Mouse (Mus musculus) T-cell, adult 2 months (primary cell): Measurements from ENCODE around the gene Fcgr2b.

Experiments
- DNase-seq: peaks from one replicate; pipeline ENCODE4 v3.0.0; 2022; ENCODE audit warnings: low spot score

Fcgr2b gene

GRCm38 (mm10) chr1:170926941-170927340 lies 49.4 kb downstream of the Fcgr2b start:
- DNase-seq = no peak

- peak; percentile 20 for DNase-seq
These were observed 51.9 kb downstream of the Fcgr2b start for GRCm38 (mm10) chr1:170924485-170924884.

GRCm38 (mm10) chr1:170919308-170919707 lies 57.0 kb downstream of the Fcgr2b start:
- DNase-seq = no peak

GRCm38 (mm10) chr1:170915657-170916056 lies 60.7 kb downstream of the Fcgr2b start:
- no peak for DNase-seq

GRCm38 (mm10) chr1:170912891-170913615 lies 63.3 kb downstream of the Fcgr2b start, which contains the start of gene Fcrlb:
Fcrlb (minus strand) TSS chr1:170912941.
- no peak for DNase-seq

- no peak for DNase-seq
These were observed 64.3 kb downstream of the Fcgr2b start for GRCm38 (mm10) chr1:170911907-170912660.
